In the genomic region with DNA sequence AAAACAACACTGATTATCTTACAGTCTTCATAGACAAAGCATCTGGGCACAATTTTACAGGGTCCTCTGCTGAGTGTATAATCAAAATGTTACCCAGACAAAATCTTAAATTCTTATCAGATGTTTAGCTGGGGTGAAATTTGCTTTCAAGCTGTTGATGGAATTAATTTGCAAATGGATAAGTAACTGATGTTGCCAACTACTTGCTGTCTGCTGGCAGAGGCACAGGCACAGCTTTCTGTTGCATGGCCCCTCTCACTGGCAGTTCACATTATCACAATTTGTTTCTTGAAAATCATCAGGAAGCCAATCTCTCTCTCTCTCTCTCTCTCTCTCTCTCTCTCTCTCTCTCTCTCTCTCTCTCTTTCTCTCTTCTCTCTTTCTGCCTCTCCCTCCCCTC, we compare ENCODE assay signal across 29 mouse cellular contexts.
A peak's percentile ranks its signal among the peaks of the same experiment; 100 is the strongest.
DNase-seq lines count a peak whose midpoint lies in the region; ATAC-seq and TF ChIP-seq lines count a peak whose summit lies in the region.
"Had no signal": no experiment of that assay in that cellular context is flagged by ENCODE, and none has a peak within 500 bp of the region (broad histone marks: within the 10 kb centered on the region; RNA-seq: fewer than 3 reads in every experiment).

No protein-coding gene starts in this region.

- no peaks in the 10 kb centered on the region for H3K27me3 ChIP-seq in forebrain, embryonic 15.5 days
- H3K27me3 ChIP-seq in forebrain, embryonic 11.5 days (ENCODE audit: control insufficient read depth, insufficient read depth, low read length) = no peaks in the 10 kb centered on the region
- H3K27me3 ChIP-seq: CH12.LX; embryonic facial prominence, embryonic 12.5 days; hindbrain, embryonic 15.5 days had no signal

- no peak for TF ChIP-seq POLR2A in brain, embryonic 14.5 days (IDR thresholded peaks at IDR 0.05; ENCODE audit: borderline replicate concordance, extremely low read depth, insufficient read depth, insufficient read length, poor library complexity, severe bottlenecking)

- no peak overlapping the region for H3K4me2 ChIP-seq in forebrain, embryonic 15.5 days (replicated peaks)
- H3K4me2 ChIP-seq in forebrain, embryonic 11.5 days (ENCODE audit: low read depth, low read length, severe bottlenecking) = no peak overlapping the region
- H3K4me2 ChIP-seq: embryonic facial prominence, embryonic 12.5 days; hindbrain, embryonic 15.5 days had no signal

- no peak overlapping the region for H3K27ac ChIP-seq in forebrain, embryonic 15.5 days (replicated peaks)
- no peak overlapping the region for H3K27ac ChIP-seq in forebrain, embryonic 11.5 days (ENCODE audit: low read depth, low read length)
- H3K27ac ChIP-seq: embryonic facial prominence, embryonic 12.5 days; hindbrain, embryonic 10.5 days; hindbrain, embryonic 15.5 days; layer of hippocampus, adult 2 months; liver, embryonic 14.5 days; macrophage had no signal

- TF ChIP-seq CTCF in brain, embryonic 14.5 days (IDR thresholded peaks at IDR 0.05; ENCODE audit: borderline replicate concordance, extremely low read depth, insufficient read depth, insufficient read length) = no peak

- H3K36me3 ChIP-seq in forebrain, embryonic 15.5 days = no peaks in the 10 kb centered on the region
- no peaks in the 10 kb centered on the region for H3K36me3 ChIP-seq in forebrain, embryonic 11.5 days (ENCODE audit: control insufficient read depth, insufficient read depth, low read length)
- H3K36me3 ChIP-seq: embryonic facial prominence, embryonic 12.5 days; hindbrain, embryonic 10.5 days; hindbrain, embryonic 15.5 days had no signal

- DNase-seq in cerebellum, postnatal 10 days = peak; percentile 1 to 31
- DNase-seq in cerebellum, adult 9-10 months = no peak
- no peak for DNase-seq in forebrain, embryonic 11.5 days (ENCODE audit: low spot score)
- DNase-seq in brain, embryonic 14.5 days (ENCODE audit: low read depth) = peak; percentile 63
- peak; percentile 2 for DNase-seq in layer of hippocampus, adult 9-10 months (ENCODE audit: low spot score)
- no peak for DNase-seq in adipocyte (ENCODE audit: low spot score)
- no peak for DNase-seq in spleen, postnatal 4 days (ENCODE audit: low spot score in 2 of 2)
- DNase-seq: adrenal gland, postnatal 10 days; cerebellum, adult 11-12 months; cerebellum, postnatal 25 days; gastrocnemius, postnatal 14 days; heart, postnatal 14 days; kidney, adult 11 months; kidney, postnatal 14 days; liver; lung, adult 2 months; lung, postnatal 10 days; midbrain, embryonic 14.5 days; right cerebral cortex, adult 18-20 months had no signal

- no peak overlapping the region for H3K4me3 ChIP-seq in forebrain, embryonic 15.5 days
- H3K4me3 ChIP-seq in forebrain, embryonic 11.5 days (ENCODE audit: low read depth, low read length) = no peak overlapping the region
- H3K4me3 ChIP-seq: embryonic facial prominence, embryonic 12.5 days; hindbrain, embryonic 10.5 days; hindbrain, embryonic 15.5 days; layer of hippocampus, adult 2 months had no signal

- peak; percentile 41; the same call in 1 of the 2 replicates for ATAC-seq in forebrain, embryonic 15.5 days (replicated peaks)
- no peak for ATAC-seq in forebrain, embryonic 11.5 days (replicated peaks; ENCODE audit: low FRiP score)
- ATAC-seq: activated CD4-positive, CD25-positive, alpha-beta regulatory T cell, adult 4 months; inflammation-experienced regulatory T-cells, adult 6 months had no signal

- no peaks in the 10 kb centered on the region for H3K9me3 ChIP-seq in forebrain, embryonic 15.5 days
- H3K9me3 ChIP-seq in forebrain, embryonic 11.5 days (ENCODE audit: control insufficient read depth, low read length) = no peaks in the 10 kb centered on the region
- H3K9me3 ChIP-seq: embryonic facial prominence, embryonic 12.5 days; hindbrain, embryonic 10.5 days; hindbrain, embryonic 15.5 days had no signal

- no peak overlapping the region for H3K9ac ChIP-seq in forebrain, embryonic 15.5 days (replicated peaks)
- no peak overlapping the region for H3K9ac ChIP-seq in forebrain, embryonic 11.5 days (ENCODE audit: low read length)
- H3K9ac ChIP-seq: embryonic facial prominence, embryonic 12.5 days; hindbrain, embryonic 15.5 days; liver, embryonic 14.5 days had no signal

- no peaks in the 10 kb centered on the region for H3K4me1 ChIP-seq in forebrain, embryonic 15.5 days
- no peaks in the 10 kb centered on the region for H3K4me1 ChIP-seq in forebrain, embryonic 11.5 days (replicated peaks; ENCODE audit: control insufficient read depth, insufficient read depth, low read length)
- H3K4me1 ChIP-seq: embryonic facial prominence, embryonic 12.5 days; hindbrain, embryonic 10.5 days; hindbrain, embryonic 15.5 days had no signal

Comparison
In these comparisons a context has a peak if more than half of its experiments do, and no peak if none do; other contexts are left out.
1. DNase-seq: peak in cerebellum, postnatal 10 days (2 of 2), brain, embryonic 14.5 days (single experiment) and layer of hippocampus, adult 9-10 months (single experiment); none in cerebellum, adult 9-10 months (single experiment), forebrain, embryonic 11.5 days (single experiment), adipocyte (single experiment) and spleen, postnatal 4 days (0 of 2).